Mouse (Mus musculus) kidney, postnatal 36 days (tissue): ENCODE data around the gene Fmo1.

ENCODE experiments used
- DNase-seq, 2 experiments: peaks; one replicate each; pipeline ENCODE4 v3.0.0; 2021 to 2022; ENCODE audit warnings: mixed read lengths in 2 of 2

Fmo1 gene

DNA sequence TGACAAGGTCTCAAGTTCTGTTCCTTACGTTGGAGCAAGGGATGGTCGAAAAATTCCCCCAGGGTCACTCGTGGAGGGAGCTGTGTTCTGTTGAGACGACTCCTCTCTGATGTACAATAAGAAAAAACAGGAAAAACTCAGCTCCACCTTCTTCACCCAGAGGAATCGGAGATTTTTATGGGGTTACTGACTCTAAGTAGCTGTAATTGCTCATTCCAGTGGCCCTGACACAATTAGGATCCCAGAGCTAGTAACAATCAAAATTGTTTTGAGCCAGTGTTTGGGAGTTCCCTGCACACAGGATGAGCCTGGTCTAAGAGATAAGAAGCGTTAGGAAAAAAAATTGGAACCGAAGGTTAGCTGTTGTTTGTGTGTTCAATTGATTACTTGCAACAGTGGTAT, at the start of gene Fmo1:
Gene Fmo1, minus strand, starts transcription at position 331 of the 402 bp plus-strand sequence.
- DNase-seq = no peak

DNA sequence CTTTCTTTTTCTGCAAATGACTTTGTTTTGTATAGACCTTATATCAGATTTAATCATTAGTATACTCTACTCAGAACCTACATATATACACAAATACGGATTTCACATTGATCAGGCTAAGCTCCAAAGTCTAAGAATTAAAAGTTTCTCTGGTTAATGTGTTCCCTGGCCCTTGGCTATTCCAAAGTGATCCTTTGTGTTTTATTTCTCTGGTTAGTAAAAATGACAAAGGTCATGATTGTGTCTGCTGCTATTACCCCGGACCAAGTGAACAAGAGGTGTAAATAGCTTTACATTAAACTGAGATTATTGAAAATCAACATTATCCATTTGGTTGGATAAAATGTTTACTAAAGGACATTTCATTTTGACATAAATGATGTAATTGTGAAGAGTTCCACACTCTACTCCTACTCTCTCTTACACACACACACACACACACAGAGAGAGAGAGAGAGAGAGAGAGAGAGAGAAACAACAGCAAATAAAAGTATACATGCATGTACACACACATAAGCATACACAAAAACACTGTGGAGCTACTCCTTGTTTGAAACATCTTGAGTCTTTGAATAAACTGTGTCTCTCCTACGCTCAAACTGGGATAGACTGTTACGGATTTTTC, 48.6 kb upstream of the Fmo1 start:
- DNase-seq = no peak

GRCm38 (mm10) chr1:162912085-162912484, 45.7 kb upstream of the Fmo1 start:
- DNase-seq = no peak

DNA sequence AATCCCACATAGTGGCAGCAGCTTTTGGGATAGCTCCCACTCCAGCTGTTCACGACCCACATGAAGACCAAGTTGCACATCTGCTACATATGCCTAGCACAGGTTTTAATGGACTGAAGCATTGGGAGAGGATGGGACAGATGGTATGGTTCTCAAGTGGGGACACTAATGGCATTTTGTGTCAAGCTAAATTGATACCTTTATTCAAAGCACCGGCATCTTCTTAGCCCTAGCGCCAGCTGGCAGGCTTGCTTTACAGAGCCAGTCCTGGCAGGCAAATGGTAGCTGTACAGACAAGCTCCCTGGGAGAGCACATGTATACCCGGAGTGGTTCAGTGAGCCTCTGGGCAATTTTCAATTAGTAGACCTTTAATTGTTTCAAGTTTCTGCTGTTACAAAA, 35.5 kb upstream of the Fmo1 start:
- no peak for DNase-seq

- DNase-seq = peak; percentile 60 to 77
These were observed 31.7 kb upstream of the Fmo1 start, which contains the start of gene Fmo2 for GRCm38 (mm10) chr1:162897838-162898811. TSS of gene Fmo2 (minus strand) at chr1:162898726.

DNA sequence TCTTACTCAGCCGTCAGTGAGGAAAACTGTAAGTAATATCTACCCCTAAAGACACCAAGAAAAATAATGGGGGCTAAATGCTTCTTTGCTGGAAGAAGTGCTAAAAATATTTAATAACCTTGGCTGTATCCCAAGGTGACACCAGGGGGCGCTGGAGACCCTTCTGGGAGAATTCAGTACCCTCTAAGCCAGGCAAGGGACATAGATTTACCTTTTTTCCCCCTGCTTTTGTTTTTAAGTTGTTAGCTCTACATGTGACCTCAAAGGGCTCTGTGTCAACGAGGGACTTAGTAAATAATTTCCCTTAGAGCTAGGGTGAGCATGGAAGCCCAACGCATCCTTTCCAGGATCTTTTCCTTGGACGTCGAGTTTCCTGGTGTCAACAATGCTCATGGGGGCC, 29.5 kb upstream of the Fmo1 start:
- peak; percentile 80 to 90 for DNase-seq

DNA sequence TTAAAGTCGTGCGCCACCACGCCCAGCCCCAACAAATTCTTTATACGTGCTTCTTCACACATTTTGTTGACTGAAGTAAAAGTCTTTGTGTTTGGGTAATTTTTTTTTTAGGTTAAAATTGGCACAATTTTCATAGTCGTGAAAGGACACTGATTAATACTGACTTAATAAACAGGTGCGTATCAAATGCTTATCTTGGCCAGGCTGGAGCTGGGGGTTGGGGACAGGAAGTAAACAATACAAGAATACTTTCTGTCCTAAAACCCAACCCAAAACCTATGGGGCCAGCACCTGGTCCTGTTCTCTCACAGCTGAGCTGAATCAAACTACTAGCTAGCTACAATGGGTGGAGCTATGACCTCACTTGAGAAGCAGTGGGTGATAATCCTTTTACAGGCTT, 26.6 kb upstream of the Fmo1 start:
- no peak for DNase-seq

GRCm38 (mm10) chr1:162891980-162892451, 25.6 kb upstream of the Fmo1 start:
- peak; percentile 38 to 71 for DNase-seq

DNA sequence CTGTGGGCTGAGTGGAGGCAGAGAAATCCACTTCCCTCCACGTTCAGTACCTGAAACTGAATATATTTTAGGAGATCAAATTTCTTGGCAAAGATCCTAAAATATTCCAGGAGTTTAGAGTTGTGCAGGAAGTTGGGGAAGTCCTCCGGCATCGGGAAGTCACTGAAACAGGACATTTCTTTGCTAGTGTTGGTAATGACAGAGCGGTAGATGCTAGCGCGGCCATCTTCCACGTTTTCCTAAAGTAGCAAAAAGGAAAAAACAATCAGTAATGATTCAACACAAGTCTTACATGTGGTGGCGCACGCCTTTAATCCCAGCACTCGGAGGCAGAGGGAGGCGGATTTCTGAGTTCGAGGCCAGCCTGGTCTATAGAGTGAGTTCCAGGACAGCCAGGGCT, 22.2 kb upstream of the Fmo1 start:
- DNase-seq = no peak

GRCm38 (mm10) chr1:162887644-162888043, 21.2 kb upstream of the Fmo1 start:
- DNase-seq = no peak

DNA sequence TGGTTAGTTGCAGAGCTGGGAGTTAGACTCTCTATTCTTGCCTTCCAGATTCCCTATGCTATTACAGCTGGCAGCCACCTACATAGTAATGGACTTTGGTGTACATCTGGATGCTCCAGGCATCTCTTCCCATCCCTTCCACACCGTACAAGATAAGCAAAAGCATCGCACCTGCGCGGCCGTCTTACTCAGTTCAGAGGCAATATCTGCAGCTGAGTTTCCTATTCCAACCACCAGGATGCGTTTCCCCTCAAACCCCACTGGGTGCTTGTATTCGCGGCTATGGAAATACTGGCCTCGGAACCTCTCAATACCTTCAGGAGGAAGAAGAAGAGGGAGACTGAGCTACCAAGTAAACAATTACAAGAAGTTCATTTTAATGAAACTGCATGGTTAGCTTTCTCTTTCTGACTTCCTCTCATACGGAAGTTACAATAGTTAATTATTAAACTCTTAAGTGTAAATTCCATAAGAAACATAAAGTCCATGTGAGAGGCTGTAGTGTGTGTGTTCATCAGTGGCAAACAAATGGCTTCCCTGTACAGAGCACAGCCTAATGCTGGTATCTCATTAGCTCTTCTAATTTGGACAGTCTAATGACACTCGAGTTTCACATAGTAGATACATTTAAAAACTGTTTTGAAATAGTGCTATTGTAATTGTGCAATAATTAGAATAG, 19.9 kb upstream of the Fmo1 start:
- no peak for DNase-seq

DNA sequence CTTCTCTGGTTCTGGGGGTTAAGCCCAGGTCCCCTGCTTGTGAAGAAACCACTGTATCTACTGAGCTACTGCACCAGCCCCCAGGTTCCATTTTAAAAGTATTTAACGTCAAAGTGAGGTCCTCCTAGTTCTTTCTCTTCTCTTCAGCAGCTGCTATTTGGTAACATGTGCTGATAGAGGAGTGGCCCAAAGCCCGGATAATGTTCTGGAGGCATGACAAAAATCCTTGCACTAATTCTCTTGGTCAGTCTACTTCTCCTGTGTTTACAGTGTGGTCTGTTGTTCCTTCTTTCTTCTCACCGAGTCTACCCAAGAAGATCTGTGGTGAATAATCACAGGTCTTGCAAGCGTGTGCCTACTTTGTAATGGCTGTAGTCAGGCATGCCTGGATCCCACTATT, 16.3 kb upstream of the Fmo1 start:
- DNase-seq = no peak

- DNase-seq = peak; percentile 79 to 90
These were observed 13.4 kb upstream of the Fmo1 start for GRCm38 (mm10) chr1:162879595-162880369.

GRCm38 (mm10) chr1:162875091-162875490, 8.7 kb upstream of the Fmo1 start:
- no peak for DNase-seq

DNA sequence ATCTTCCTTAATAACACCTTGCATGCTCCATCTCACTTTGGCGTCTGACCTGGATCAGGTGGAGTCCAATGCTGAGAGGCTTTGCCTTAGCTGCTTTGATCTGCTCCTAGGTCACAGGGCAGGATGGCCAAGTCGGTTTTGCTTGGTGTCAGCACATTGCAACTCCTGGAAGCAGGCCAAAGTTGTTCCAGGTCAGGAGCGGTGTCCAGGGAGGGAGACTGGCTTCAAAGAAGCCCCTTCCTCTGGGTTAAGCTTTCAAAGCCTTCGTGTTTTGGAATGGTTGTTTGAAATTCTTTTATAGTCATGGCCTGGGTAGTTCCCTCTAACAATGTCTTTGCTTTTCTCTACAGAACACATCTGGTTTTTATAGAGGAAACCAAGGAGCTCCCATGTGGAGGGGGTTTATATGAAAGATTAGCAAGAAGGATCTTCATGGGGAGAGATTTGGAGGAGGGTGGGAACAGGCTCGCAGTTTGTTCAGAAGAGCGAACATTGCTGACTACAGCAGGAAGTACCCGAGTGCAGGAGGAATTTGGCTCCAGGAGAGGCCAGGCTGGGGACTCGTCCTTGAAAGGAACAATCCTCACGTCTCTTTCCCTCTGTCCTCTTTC, 5.4 kb upstream of the Fmo1 start:
- DNase-seq = peak; percentile 73 to 79

DNA sequence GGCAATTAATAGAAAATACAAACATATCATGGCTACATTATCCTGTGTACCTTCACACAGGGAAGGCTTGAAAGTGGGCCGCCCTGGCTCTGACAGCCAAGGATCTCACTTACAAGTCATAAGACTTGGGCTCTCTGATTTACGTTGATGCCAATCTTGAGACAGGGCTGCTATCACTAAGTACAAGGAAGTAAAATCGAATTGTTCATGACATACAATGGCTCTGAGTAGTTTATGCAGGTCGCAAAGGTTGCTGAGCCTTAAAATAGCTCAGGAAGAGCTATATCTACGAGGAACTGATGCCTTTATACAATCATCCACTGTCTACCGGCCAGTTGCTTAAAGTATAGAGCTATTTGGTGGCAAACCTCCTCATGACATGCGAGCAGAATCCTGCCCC, 4.6 kb upstream of the Fmo1 start:
- DNase-seq = no peak

GRCm38 (mm10) chr1:162867396-162867795, 986 bp upstream of the Fmo1 start:
- DNase-seq = no peak

DNA sequence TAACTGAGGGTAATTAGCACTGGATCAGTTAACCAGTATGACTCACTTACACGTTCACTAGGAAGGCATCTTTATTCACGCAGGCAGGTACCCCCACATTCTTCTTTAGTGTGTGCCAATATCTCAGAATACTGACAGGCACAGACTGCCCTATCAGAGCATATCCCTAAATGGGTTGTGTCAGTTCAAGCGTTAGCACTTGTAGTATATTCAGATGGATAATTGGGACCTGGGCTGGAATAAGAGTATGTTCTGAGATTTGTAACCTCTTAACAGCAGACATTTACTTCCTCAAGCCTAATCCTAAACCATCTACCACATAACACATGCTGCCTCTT, 948 bp downstream of the Fmo1 start:
- DNase-seq = no peak

DNA sequence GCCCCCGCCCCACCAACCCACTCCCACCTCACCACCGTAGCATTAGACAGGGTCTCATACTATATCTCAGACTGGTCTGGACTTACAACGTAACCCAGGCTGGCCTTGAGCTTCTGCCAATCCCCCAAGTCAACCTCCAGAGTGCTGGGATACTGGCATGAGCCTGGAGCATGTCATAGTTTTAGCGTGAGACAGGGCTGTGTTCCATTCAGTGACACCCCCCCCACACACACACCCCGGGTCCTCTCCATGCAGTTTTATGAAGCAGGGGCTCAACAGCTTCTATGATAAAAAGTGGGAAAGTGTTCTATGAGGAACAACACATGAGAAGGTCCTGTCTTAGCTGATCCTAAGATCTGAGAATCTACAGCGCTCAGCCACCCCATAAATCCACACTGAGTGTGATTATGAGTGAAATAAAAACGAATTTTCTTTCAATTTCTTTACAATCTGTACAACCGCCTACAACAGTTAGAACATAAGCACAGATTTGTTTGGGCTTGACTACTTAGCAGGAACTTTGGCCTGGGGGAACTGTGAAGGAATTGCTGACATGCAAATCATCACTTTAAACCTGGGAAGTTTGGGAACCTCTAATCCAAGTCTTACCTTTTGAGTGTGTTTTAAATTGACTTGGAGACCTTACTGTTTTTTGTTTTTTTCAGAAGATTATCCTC, 1.5 kb downstream of the Fmo1 start:
- DNase-seq = no peak

DNA sequence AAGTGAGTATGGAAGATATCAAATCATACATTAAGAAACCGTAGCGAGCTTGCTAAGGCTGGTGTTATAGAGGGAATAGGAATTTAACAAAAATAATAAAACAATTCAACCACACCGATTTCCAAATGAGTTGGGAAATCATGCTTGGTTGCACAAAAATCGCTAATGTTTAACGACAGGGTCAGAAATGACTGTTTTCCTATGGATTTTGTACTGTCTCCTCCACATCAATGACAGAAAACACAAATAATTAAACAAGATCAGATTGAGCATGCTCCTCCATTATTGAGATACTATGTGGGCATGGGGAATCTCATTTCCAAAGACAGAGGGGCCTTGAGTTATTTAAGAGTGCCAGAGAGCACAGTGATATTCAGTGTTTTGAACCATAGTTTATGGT, 2.1 kb downstream of the Fmo1 start:
- DNase-seq = no peak

DNA sequence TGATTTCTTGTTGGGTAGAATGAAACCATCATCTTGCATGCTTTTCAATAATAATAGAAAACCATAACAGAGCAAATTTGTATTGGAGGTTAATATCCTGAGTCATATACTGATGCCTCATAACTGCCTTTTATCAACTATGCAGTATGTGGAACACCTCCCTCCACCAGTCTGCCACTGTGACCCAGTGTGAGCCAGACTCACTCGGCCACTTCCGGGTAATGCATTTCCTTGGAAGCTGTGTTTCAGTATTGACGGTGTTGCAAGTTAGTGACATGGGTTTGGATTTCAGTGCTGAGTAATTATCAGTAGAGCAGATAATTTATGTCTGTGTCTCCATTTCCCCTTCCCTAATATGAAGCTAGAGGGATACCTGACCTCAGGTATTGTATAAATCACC, 2.8 kb downstream of the Fmo1 start:
- DNase-seq = no peak

DNA sequence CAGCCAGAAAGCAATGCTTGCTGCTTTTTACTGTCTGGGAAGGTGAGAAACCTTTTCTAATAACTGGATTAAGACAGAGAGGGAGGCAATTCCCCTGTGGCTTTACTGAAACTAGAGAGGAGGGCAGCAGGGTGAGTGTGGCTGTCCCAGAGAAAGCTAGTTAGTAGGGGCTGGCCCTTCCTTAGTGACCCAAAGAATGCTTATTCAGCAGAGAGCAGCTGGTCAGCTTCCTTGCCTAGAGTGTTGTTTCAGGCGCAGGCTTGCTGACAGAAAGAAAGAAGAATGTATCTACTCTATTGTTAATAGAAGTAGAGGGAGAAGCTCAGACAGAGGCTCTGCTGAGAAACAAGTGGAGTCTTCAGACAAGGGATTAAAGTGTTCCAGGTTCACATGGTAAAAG, 4.1 kb downstream of the Fmo1 start:
- peak in 1 of 2 experiments; percentile 42 for DNase-seq
